Mouse (Mus musculus) brain, embryonic 18.5 days (tissue): ENCODE results near the gene Ilf3.

Experiments used
- DNase-seq: peaks from one replicate; pipeline ENCODE4 v3.0.0-alpha.2; 2012; ENCODE audit warnings: low read depth, low spot score

Ilf3 gene

DNA sequence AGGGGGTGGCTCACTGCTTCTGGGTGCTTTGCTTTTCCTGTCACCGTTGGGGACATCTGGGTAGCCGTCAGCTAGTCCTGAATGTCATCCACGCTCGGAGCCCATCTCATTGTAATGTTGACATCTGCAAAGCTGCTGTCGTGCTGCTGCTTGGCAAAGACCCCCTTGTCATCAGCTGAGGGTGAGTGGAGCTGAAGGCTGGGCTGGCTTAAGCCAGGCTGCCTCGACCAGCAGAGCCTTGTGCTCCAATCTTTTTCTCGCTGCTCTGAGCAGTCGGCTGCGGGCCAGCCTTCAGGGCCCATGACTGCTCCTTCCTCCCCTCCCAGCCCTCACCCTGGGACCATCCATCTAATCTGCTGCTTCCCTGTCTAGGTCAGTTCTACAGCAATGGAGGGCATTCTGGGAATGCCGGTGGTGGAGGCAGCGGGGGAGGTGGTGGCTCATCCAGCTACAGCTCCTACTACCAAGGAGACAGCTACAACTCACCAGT lies 35.1 kb downstream of the Ilf3 start:
- no peak for DNase-seq

DNA sequence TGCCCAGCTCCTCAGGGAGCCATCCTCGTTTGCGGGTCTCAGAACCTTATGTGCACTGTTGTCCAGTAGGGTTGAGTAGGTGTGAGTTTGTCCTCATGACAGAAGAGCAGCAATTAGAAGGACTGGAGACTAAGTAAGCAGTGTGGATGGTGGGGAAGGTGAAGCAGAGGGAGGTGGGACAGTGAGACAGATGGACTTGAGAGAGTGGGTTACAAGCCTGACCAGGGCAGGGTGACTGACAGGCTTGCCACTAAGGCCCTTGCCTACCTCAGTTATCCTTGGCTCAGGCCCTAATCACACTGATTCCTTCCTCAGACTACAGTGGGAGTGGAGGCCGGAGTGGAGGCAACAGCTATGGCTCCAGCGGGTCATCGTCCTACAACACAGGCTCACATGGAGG lies 36.1 kb downstream of the Ilf3 start:
- no peak for DNase-seq

DNA sequence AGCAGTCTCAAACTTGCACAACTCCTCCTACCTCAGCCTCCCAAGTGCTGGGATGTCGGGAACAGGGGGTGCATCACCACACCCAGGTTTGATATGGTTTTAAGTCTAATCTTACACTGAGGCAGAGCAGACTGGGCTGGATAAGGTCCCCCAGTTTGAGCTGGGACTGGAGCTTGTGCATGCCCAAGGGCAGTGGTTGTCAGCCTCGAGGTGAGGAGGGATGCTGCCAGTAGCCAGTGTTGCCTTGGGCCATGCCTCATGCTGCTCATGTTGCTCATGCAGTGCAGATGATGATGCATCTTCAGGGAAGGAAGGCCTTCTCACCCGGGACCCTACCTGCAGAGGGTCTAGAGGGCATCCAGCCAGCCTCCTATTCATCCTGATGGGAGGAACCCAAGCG lies 37.9 kb downstream of the Ilf3 start:
- DNase-seq: no peak

DNA sequence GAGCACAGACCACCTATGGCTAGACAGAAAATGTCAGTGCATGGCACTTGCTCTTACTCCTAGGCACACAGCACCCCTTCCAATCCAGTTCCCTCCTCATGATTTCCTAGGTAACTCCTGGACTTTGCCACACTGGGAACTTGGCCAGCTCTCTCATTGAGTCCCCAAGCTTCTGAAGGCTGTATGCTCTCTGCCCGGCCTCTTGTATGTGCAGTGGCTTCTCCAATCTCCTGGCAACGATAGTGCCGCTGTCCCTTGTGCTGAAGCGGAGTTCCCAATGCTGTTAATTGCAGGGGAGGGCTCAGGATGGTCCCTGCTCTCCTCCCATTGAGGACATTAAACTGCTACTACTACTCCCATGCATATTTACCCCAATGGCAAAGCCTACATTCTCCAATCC lies 40.3 kb downstream of the Ilf3 start:
- DNase-seq: no peak

DNA sequence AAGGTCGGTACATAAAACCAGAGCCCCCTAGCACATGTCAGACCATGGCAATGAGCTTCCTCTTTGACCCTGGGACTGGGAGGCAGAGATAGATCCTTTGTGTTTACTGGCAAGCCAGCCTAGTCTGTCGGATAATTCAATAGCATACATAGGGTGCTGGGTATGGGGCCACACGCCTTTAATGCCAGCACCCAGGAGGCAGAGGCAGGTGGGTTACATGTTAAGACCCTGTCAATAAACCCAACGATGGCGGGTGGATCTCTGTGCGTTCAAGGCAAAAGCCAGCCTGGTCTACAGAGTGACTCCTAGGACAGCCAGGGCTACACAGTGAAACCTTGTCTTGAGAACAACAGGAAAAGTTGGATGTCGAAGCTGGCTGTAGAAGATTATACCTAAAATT lies 41.0 kb downstream of the Ilf3 start:
- no peak for DNase-seq

DNA sequence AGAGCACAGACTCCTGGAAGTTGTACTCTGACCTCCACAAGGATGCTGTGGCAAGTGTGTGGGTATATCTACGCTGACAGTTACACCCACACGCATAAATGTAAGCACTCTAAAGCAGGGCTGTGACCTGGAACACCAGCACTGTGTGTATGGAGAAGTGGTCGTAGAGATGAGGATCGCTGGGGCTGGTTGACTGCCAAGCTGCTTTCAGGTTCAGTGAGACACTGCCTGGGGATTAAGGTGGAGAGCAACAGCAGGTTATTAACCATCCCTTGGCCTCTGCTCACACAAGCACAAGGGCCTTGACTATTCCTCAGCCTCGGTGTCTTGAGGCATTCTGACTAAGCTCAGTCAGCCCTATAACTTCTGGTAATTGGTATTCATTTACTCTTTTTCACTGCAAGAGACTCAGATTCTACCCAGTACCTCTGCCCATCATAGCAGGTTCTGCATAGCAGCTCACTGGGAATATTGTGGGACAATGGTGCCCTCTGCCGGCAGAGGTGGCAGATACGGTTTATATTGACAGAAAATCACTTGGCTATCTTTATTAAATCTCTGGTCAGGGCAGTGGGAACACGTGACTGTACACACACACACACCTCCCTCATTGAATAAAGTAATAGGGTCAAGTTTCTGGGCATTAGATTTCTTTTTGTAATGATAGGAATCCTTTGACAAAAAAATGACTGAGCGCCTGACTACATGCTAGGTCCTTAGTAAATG lies 42.1 kb downstream of the Ilf3 start:
- peak; percentile 40 for DNase-seq

DNA sequence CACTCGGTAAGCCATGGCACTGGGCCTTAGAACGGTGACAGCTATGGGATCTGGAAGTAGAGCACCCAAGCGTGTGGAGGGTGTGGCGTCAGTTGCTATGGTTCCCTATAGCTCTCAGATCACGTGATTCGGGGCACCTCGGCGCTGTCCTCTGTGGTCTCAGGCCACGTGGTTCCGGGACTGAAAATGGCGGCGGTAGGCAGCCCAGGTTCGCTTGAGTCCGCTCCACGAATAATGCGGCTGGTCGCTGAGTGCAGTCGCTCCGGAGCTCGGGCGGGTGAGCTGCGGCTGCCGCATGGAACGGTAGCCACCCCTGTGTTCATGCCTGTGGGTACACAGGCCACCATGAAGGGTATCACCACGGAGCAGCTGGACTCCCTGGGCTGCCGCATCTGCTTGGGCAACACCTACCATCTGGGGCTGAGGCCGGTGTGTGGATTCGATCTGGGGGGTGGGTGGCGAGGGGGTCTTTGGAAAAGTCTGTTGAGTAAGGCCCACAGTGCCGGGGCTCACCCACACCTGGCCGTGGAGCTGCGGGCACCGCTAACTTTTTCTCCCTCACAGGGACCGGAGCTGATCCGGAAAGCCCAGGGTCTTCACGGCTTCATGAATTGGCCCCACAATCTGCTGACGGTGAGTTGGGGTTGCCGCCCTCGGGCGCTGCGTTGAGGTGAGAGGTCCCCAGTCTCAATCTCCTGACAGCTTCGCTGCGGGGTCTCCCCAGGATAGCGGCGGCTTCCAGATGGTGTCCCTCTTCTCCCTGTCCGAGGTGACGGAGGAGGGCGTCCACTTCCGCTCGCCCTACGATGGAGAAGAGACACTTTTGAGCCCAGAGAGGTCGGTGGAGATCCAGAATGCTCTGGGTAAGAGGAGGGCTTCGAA lies 44.2 kb downstream of the Ilf3 start, which contains the start of gene Qtrt1:
Gene Qtrt1, plus strand, starts transcription at position 169 of the 882 bp plus-strand sequence.
- DNase-seq: peak; percentile 82

DNA sequence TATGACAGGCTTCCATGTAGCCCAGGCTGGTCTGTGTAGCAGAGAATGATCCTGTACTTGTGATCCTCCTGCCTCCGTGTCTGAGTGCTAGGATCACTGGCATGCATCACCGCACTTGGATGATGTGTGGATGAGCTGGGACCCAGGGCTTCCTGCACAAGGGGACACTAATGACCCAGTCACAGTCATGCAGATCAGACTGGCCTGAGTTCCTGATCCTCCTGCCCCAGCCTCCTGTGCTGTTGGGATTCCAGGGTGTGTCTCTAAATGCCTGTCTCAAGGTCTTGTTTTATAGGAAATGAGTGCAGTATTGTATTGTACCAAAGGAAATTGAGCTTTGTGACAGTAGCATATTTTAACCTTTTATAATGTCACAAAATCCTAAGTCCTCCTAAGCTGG lies 50.2 kb downstream of the Ilf3 start:
- no peak for DNase-seq

DNA sequence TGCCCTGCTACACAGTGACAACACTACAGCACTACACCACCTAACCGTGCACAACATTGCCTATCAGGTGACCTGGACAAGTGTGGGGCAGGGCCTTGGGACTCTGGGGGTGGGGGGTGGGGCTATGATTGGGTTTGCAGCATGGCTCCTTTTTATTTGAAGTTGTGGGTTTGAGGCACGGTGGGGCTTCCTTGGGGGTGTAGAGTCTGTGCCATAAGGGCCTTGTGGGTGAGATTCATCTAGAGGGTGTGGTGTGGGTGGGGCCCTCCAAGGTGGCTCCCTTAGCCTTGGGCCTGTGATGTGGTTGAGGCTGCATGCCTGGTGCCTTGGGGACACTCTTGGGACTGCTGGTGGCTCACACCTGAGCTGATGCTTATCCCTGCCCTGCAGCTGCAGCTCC lies 52.0 kb downstream of the Ilf3 start:
- no peak for DNase-seq

DNA sequence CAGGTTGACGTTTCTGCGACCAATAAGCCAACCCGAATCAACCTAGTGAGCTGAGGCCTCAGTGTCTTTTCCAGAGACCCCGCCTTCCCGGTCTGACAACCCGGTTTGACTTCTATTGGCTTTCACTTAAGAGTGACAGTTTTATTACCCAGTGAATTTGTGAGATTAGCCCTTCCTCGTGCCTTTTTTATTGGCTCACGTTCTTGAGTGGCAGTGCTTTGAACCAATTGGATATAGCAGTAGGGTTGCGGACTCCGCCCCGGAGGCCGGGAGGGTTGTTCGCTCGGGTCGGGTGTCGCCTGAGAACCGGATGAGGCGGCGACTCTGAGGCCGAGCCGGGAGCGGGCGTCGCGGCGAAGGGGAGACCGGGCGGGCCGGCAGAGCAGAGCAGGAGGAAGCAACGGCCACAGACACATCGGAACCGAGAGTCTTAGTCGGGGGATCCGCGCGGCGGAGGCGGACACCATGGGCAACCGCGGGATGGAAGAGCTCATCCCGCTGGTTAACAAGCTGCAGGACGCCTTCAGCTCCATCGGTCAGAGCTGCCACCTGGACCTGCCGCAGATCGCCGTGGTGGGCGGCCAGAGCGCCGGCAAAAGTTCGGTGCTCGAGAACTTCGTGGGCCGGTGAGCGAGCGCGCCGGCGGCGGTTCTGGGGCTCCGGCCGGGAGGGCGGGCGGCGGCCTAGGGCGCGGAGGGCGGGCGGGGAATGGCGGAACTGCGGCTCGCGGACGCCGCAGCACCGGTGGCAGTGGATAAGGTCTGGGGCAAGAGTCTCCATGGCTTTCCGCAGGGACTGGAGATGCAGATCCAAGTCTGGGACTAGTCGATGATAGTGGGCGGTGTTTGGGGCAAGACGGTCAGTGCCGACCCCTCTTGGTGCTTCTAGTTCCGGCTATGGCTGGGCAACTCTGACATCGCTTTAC lies 57.2 kb downstream of the Ilf3 start, which contains the start of gene Dnm2:
Gene Dnm2, plus strand, starts transcription at position 278 of the 925 bp plus-strand sequence.
- peak; percentile 97 for DNase-seq

DNA sequence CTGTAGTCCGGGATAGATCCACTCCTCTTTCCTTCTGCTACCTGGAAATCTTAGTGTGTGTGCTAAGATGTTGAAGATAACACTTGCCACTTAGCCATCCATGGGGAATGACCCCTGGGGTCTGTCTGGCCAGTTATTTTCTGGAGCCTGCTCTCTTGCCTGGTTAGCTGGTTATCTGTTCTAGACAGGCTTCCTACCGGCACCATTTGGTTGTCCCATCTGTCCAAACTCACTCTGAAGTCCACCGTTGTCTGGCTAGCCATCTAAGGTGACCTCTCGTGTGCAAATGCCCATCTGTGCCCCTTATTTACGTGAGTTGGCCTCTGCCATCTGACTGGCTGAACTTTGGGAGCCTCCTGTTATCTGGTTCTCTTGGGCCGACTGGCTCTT lies 57.9 kb downstream of the Ilf3 start:
- DNase-seq: no peak

DNA sequence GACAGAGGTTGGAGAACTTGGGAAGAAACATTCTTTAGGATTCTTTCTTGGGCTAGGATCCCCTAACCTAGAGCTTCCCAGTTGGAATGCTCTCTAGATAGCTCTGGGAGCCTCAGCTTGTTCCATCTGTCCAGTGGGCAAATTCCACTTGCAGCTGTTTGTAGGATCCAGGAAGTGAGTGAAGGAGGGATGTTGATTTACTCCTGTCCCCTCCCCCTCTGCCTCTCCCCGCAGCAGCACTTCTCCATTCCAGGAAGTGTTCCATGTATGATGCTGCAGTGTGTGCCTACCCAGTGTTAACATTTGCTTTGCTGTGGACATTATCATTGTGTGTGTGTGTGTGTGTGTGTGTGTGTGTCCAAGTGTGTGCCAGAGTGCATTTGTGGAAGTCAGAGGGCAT lies 58.3 kb downstream of the Ilf3 start:
- DNase-seq: no peak

DNA sequence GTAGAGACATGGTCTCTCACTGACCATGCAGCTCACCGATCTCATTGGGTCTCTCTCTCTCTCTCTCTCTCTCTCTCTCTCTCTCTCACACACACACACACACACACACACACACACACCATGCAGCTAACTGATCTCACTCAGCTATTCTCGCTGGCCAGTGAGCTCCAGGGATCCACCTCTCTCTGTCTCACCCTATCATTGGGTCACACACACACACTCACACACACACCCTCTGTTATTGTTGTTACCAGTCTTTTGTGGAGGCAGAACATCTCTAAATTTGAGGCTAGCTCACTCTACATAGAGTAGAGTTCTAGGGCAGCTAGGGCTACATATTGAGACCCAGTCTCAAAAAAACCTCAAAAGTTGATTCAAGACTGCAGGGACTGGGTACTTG lies 58.9 kb downstream of the Ilf3 start:
- no peak for DNase-seq

DNA sequence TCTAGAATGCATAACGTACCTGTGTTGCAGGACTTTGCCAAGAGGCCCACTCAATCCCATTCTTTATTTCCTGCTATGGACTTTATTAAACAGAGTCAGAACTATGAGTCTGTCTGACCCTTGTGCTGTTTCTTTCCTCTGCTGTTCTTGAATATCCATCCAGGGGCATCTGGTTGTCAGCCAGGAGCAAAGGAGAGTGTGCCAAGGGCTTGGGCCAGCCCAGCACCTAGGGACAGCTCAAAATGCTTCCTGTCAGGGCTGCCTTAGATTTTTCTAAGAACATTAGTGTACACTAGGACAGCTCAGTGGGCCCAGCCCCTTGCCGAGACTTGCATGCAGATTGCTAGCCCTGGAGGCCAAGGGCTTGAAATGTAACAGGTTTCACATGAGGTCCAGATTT lies 60.1 kb downstream of the Ilf3 start:
- no peak for DNase-seq

DNA sequence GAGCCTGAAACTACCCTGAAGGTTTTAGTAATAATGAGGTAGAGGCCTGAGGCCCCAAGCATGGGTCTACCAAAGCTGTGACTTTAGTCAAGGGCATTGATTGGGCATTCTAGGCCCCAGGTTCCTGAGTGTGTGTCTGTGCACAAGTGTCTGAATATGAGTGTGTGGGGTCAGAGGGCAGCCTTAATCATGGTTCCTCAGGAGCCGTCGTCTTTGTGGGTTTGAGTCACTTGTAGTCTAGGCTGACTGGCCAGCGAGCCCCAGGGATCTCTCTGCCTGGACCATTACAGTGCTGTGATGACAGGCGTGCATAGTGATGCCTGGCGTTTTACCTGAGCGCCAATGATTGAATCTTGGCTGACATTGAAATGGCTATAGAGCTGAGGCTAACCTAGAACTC lies 60.5 kb downstream of the Ilf3 start:
- DNase-seq: no peak

DNA sequence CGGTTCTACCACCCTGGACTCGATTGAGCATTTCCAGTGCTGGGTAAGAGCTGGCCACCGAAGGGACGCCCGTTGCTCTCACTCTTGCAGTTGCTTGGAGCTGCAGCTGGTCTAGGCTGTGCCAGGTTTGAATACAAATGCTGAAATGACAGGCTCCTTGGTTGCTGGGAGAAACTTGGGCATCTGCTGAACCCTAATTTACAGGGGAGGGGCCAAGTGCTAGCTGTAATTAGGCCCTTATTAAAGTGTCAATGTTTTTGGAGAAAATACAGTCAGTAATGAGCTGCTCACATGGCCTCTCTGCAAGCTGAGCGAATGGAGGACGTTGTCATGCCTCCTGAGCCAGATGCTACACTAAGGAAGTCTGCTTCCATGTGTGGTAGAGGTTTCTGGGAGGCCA lies 63.1 kb downstream of the Ilf3 start:
- DNase-seq: peak; percentile 45

DNA sequence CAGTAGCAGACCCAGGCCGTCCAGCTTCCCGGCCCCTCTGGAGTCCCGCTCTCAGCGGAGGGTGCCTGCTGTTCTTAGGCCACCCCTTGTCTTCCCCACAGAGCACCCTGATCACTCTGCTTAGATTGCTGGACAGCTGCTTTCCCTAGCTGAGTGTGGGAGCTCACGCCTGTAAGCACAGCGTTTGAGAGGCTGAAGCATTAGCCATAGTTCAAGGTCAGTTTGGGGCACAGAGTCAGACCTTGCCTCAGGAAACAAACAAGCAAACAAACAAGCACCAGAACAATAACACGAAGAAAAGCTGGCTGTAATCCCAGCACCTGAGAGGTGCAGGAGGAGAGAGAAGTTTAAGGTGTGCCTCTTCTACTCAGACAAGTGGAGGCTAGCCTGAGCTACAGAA lies 64.4 kb downstream of the Ilf3 start:
- DNase-seq: no peak

DNA sequence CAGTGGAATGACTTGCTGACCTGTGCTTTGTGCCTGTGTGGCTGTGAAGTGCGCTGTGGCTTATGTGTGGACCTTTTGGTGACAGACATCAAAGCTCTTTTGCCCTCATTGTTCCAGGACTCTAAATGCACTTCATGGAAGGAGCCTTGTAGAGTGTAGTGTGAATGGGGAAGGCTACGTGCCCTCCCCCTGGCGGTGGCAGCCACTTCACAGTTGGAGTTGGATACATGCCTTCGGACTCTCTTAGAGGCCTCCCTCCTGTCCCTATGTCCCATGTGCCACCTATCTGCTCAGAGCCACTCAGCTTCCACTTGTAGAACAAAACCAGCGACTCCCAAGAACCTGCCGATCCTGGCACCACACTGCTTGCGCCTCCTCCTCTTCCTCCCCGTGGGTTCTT lies 66.1 kb downstream of the Ilf3 start:
- no peak for DNase-seq

DNA sequence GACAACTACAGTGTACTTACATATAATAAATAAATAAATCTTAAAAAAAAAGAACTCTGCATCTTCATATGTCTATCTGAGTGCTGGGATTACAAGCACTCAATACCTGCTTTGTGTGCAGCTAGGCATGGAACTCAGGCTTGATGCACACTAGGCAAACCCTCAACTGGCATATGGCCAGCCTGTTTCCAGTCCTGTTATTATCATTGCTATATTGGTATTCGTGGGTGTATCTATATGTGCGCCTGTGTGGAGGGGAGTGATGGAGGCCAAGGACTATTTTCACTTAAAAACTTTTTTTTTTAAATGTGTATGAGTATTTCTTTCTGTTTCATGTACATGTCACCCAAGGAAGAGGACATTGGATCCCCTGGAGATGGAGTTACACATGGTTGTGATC lies 66.7 kb downstream of the Ilf3 start:
- DNase-seq: no peak

DNA sequence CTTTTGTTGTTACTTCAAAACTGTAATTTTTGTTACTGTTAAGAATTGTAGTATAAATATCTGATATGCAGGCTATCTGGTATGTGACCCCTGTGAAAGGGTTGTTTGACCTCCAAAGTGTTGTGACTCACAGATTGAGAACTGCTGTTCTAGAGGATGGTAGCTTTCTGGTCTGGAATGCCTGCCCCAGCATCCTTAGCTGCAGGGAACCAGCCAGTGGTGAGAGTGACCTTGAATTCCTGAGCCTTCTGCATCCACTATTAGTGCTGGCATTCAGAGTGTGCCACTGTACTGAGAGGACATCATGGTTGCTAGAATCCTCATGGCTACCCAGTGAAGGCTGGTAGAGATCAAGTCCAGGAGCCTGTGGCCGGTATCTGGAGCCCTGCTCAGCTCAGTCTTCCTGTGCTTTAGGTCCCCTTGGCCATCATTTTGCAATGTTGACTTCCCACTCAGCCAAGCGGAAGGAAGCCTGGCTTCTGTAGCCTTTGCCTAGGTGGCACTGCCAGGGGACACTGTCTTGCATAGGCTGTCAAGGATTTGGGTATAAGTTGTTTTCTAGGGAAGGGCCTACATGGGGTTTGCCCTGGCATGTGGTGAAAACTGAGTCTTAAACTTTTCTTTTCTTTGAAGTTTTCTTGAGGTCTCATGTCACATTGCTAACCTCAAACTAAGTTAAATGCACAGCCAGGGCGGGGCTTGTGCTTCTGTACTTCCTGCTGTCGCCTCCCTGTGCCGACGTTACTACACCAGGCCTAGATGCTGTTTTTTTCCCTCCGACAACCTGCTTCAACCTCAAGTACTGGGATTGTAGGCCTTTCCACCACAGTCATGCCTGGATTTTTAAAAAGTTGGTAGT lies 68.3 kb downstream of the Ilf3 start:
- DNase-seq: no peak

DNA sequence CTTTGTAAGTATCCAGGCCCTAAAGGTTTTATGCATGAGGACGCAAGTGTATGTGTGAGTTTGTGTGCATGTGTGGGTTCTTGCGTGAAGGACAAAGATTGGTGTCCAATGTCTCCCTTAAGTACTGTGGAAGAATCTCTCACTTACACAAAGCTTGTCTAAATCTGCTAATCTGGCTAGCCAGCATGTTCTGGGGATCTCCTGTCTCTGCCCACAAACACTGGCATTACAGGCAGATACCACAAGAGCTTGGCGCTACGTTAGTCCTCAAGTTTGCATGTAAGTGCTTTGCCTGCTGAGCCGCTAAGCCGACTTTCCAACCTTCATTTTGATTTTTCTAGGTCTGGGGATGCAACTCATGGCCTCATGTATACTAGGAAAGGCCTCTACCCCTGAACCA lies 69.9 kb downstream of the Ilf3 start:
- DNase-seq: no peak
